Mouse (Mus musculus) lung, postnatal 0 days (tissue): ENCODE measurements around the gene Crygd. TPM values are rescaled to one million over a fixed set of nuclear protein-coding genes. Genes with fewer than 3 reads are reported as not detected.
A peak's percentile ranks its signal among the peaks of the same experiment; 100 is the strongest.
"Not testable (repeated sequence)": the region's sequence is repeated elsewhere in the genome, so short reads cannot be mapped to it uniquely, and the experiment has no call there.

Experiments used
- ATAC-seq: fragments of 200-750 bp; cut with Nextera tagmentation; 2 replicates; pipeline ENCODE4 v1.8.0; 2017; ENCODE audit warnings: moderate library complexity
- DNase-seq: peaks from one replicate; pipeline ENCODE4 v3.0.0-alpha.2; 2016; ENCODE audit warnings: low spot score
- H3K27ac ChIP-seq: fragments of 300-500 bp; sonication (generic); 2 replicates; pipeline ENCODE4 v1.5.1; 2014; ENCODE audit warnings: antibody characterized with exemption, mild to moderate bottlenecking, low read length, mixed read lengths
- H3K27me3 ChIP-seq: fragments of 300-500 bp; sonication (generic); replicated peaks from 2 replicates; pipeline ENCODE4 v1.6.1; 2014; ENCODE audit warnings: low read length, mixed read lengths; ENCODE audit not compliant: insufficient read depth
- H3K36me3 ChIP-seq: fragments of 300-500 bp; sonication (generic); 2 replicates; pipeline ENCODE4 v1.6.1; 2014; ENCODE audit warnings: low read length, mixed read lengths; ENCODE audit not compliant: insufficient read depth
- H3K4me1 ChIP-seq: fragments of 300-500 bp; sonication (generic); 2 replicates; pipeline ENCODE4 v1.6.1; 2014; ENCODE audit warnings: antibody characterized with exemption, low read depth, low read length, mixed read lengths; ENCODE audit not compliant: insufficient read depth
- H3K4me2 ChIP-seq: fragments of 300-500 bp; sonication (generic); replicated peaks from 2 replicates; pipeline ENCODE4 v1.6.1; 2014; ENCODE audit warnings: low read depth, mild to moderate bottlenecking, low read length, moderate library complexity, mixed read lengths
- H3K4me3 ChIP-seq: fragments of 300-500 bp; sonication (generic); 2 replicates; pipeline ENCODE4 v1.5.1; 2014; ENCODE audit warnings: low read depth, low read length
- H3K9ac ChIP-seq: fragments of 300-500 bp; sonication (generic); replicated peaks from 2 replicates; pipeline ENCODE4 v1.6.1; 2014; ENCODE audit warnings: low read depth, mild to moderate bottlenecking
- H3K9me3 ChIP-seq: fragments of 300-500 bp; sonication (generic); 2 replicates; pipeline ENCODE4 v1.6.1; 2016; ENCODE audit warnings: low read length, mixed read lengths
- CTCF ChIP-seq: IDR thresholded peaks from 2 replicates; pipeline ENCODE4 v1.5.1; 2016; ENCODE audit warnings: antibody characterized with exemption, mild to moderate bottlenecking
- EP300 ChIP-seq: IDR thresholded peaks from 2 replicates; pipeline ENCODE4 v1.6.1; 2016; ENCODE audit warnings: antibody characterized with exemption, mild to moderate bottlenecking, control low read depth
- WGBS: fragments of 180-500 bp; shearing (Covaris S2); extraction: QIAGEN DNeasy Blood & Tissue Kit; methylation state at CpG from one replicate; pipeline ENCODE4 v1.1.7; 2014; 5-methylcytosine and 5-hydroxymethylcytosine counted together
- polyA plus RNA-seq: library from polyadenylated mRNA; unstranded; fragments of >200 nt; fragmentation: Nextera tagmentation; extraction: Ambion mirVana; gene quantifications from 2 replicates; pipeline ENCODE4 v1.2.1, GENCODE M21; 2015

Crygd gene
- polyA plus RNA-seq, 1 experiment from 2014 or later, result not detected

GRCm38 (mm10) chr1:65075607-65076006 lies 12.4 kb upstream of the Crygd start:
- ATAC-seq, result no peak
- Histone ChIP-seq H3K4me2 (no peak overlapping the region), H3K4me1 (no peaks in the 10 kb centered on the region), H3K4me3 (no peak overlapping the region), H3K27me3 (no peaks in the 10 kb centered on the region), H3K27ac (no peak overlapping the region), H3K9me3 (no peaks in the 10 kb centered on the region), H3K36me3 (no peaks in the 10 kb centered on the region), H3K9ac (no peak overlapping the region)
- TF ChIP-seq CTCF, result peak; percentile 42
- no peak for TF ChIP-seq EP300
- DNase-seq, result peak; percentile 9
- 13% methylated on average over 5 of the region's 5 CpGs for WGBS

GRCm38 (mm10) chr1:65073589-65073988 lies 10.3 kb upstream of the Crygd start, which contains the start of gene Crygc:
Gene Crygc (minus strand): TSS chr1:65073689.
- DNase-seq (no peak), ATAC-seq (no peak)
- H3K4me2 ChIP-seq, result no peak within 1 kb of the TSS
- H3K36me3 ChIP-seq, result no peaks in the 10 kb centered on the region
- no peaks in the 10 kb centered on the region for H3K4me1 ChIP-seq
- TF ChIP-seq CTCF (no peak), EP300 (no peak)
- no peak within 1 kb of the TSS for H3K4me3 ChIP-seq
- no peaks in the 10 kb centered on the region for H3K9me3 ChIP-seq
- H3K9ac ChIP-seq, result no peak within 1 kb of the TSS
- H3K27ac ChIP-seq, result no peak within 1 kb of the TSS
- no peaks in the 10 kb centered on the region for H3K27me3 ChIP-seq
- WGBS, result 54% methylated on average over 6 of the region's 6 CpGs

GRCm38 (mm10) chr1:65067842-65068241 lies 4.6 kb upstream of the Crygd start:
- H3K9ac ChIP-seq, result no peak overlapping the region
- H3K4me2 ChIP-seq, result no peak overlapping the region
- no peak for ATAC-seq
- no peak for DNase-seq
- TF ChIP-seq EP300 (no peak), CTCF (no peak)
- H3K36me3 ChIP-seq, result no peaks in the 10 kb centered on the region
- no peaks in the 10 kb centered on the region for H3K27me3 ChIP-seq
- no peak overlapping the region for H3K27ac ChIP-seq
- H3K4me3 ChIP-seq, result no peak overlapping the region
- no peaks in the 10 kb centered on the region for H3K4me1 ChIP-seq
- no peaks in the 10 kb centered on the region for H3K9me3 ChIP-seq

GRCm38 (mm10) chr1:65064201-65064600 lies 949 bp upstream of the Crygd start:
- ATAC-seq (no peak), DNase-seq (no peak)
- H3K4me2 ChIP-seq, result no peak overlapping the region
- H3K4me1 ChIP-seq, result no peaks in the 10 kb centered on the region
- no peak overlapping the region for H3K27ac ChIP-seq
- no peaks in the 10 kb centered on the region for H3K9me3 ChIP-seq
- TF ChIP-seq EP300 (no peak), CTCF (no peak)
- WGBS, result 81% methylated on average over 15 of the region's 15 CpGs
- H3K9ac ChIP-seq, result no peak overlapping the region
- no peak overlapping the region for H3K4me3 ChIP-seq
- no peaks in the 10 kb centered on the region for H3K36me3 ChIP-seq
- no peaks in the 10 kb centered on the region for H3K27me3 ChIP-seq

GRCm38 (mm10) chr1:65052140-65052539 lies 11.1 kb downstream of the Crygd start:
- Histone ChIP-seq H3K36me3 (no peaks in the 10 kb centered on the region), H3K27ac (no peak overlapping the region), H3K4me2 (no peak overlapping the region), H3K9ac (no peak overlapping the region), H3K27me3 (no peaks in the 10 kb centered on the region), H3K4me3 (no peak overlapping the region), H3K4me1 (no peaks in the 10 kb centered on the region), H3K9me3 (no peaks in the 10 kb centered on the region)
- DNase-seq (no peak), ATAC-seq (no peak)
- TF ChIP-seq CTCF (no peak), EP300 (no peak)
- WGBS, result 21% methylated on average over 2 of the region's 2 CpGs

GRCm38 (mm10) chr1:65051696-65052095 lies 11.6 kb downstream of the Crygd start:
- Histone ChIP-seq H3K36me3 (no peaks in the 10 kb centered on the region), H3K9me3 (no peaks in the 10 kb centered on the region), H3K9ac (no peak overlapping the region), H3K4me3 (no peak overlapping the region), H3K27me3 (no peaks in the 10 kb centered on the region), H3K27ac (no peak overlapping the region), H3K4me2 (no peak overlapping the region), H3K4me1 (no peaks in the 10 kb centered on the region)
- no peak for TF ChIP-seq CTCF
- TF ChIP-seq EP300, result no peak
- DNase-seq, result no peak
- 55% methylated on average over 7 of the region's 7 CpGs for WGBS
- ATAC-seq, result no peak

- not testable (repeated sequence) for ATAC-seq
Observed at GRCm38 (mm10) chr1:65050952-65051351, 12.3 kb downstream of the Crygd start, which contains the start of gene Cryge. Gene Cryge (minus strand): TSS chr1:65051149.

More at GRCm38 (mm10) chr1:65050952-65051351, 12.3 kb downstream of the Crygd start, which contains the start of gene Cryge:
- DNase-seq, H3K9ac ChIP-seq, H3K27ac ChIP-seq, H3K36me3 ChIP-seq, H3K4me2 ChIP-seq, H3K4me3 ChIP-seq, H3K4me1 ChIP-seq, H3K27me3 ChIP-seq, H3K9me3 ChIP-seq: not testable (repeated sequence)
- WGBS, result 42% methylated on average over 10 of the region's 12 CpGs
